Comparison of ENCODE assay signal across 29 mouse cellular contexts in the genomic region with DNA sequence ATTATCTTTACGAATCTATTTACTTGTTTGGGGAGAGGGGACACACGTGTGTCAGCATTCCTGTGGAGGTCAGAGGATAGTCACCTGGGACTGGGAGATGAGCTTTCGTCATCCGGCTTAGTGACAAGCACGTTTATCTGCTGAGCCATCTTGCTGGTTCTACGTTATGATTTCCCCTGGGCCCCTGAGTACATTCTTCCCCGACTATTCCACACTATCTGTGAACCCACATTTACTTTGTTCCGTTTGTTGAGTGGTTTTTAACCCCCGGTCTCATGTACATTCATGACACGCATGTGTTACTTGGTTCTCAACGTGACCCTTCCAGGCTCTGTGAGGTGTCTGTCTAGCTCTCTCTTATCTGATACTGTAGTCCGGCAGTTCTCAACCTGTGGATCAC. TPM values are rescaled to one million over a fixed set of nuclear protein-coding genes. Genes with fewer than 3 reads are reported as not detected.
DNase-seq lines count a peak whose midpoint lies in the region; ATAC-seq and TF ChIP-seq lines count a peak whose summit lies in the region.
"Had no signal": no experiment of that assay in that cellular context is flagged by ENCODE, and none has a peak within 500 bp of the region (broad histone marks: within the 10 kb centered on the region; RNA-seq: fewer than 3 reads in every experiment).

No protein-coding gene starts in this region.

- H3K36me3 ChIP-seq in intestine, postnatal 0 days (ENCODE audit: control insufficient read depth, insufficient read depth) = no peaks in the 10 kb centered on the region
- H3K36me3 ChIP-seq in intestine, embryonic 16.5 days (ENCODE audit: control insufficient read depth, insufficient read depth, low read length) = no peaks in the 10 kb centered on the region
- no peaks in the 10 kb centered on the region for H3K36me3 ChIP-seq in liver, embryonic 16.5 days (ENCODE audit: control insufficient read depth, insufficient read depth)
- H3K36me3 ChIP-seq: forebrain, embryonic 12.5 days; heart, embryonic 15.5 days; hindbrain, embryonic 13.5 days; kidney, embryonic 15.5 days had no signal

- no peak overlapping the region for H3K27ac ChIP-seq in intestine, postnatal 0 days (ENCODE audit: low read depth, low read length)
- no peak overlapping the region for H3K27ac ChIP-seq in intestine, embryonic 16.5 days (ENCODE audit: low read length)
- H3K27ac ChIP-seq in liver, embryonic 16.5 days (ENCODE audit: low read length) = no peak overlapping the region
- H3K27ac ChIP-seq: forebrain, embryonic 12.5 days; heart, embryonic 15.5 days; hindbrain, embryonic 13.5 days; kidney, embryonic 15.5 days had no signal

- 58% methylated on average over 12 of the region's 12 CpGs for WGBS in intestine, postnatal 0 days
- 73% methylated on average over 12 of the region's 12 CpGs for WGBS in intestine, embryonic 16.5 days
- 22% methylated on average over 12 of the region's 12 CpGs for WGBS in liver, embryonic 16.5 days (ENCODE audit: insufficient replicate concordance)

- H3K4me3 ChIP-seq in intestine, postnatal 0 days (ENCODE audit: low read depth, low read length) = no peak overlapping the region
- no peak overlapping the region for H3K4me3 ChIP-seq in intestine, embryonic 16.5 days (ENCODE audit: low read length)
- no peak overlapping the region for H3K4me3 ChIP-seq in liver, embryonic 16.5 days (ENCODE audit: low read depth, low read length)
- H3K4me3 ChIP-seq: erythroblast, embryonic 14.5 days; forebrain, embryonic 12.5 days; heart, embryonic 15.5 days; hindbrain, embryonic 13.5 days; kidney, embryonic 15.5 days had no signal

- no peak overlapping the region for H3K9ac ChIP-seq in intestine, postnatal 0 days (ENCODE audit: low read depth, low read length)
- H3K9ac ChIP-seq in intestine, embryonic 16.5 days (ENCODE audit: low read depth, low read length) = no peak overlapping the region
- H3K9ac ChIP-seq in liver, embryonic 16.5 days (ENCODE audit: low read depth, low read length) = no peak overlapping the region
- H3K9ac ChIP-seq: forebrain, embryonic 12.5 days; heart, embryonic 15.5 days; hindbrain, embryonic 13.5 days; kidney, embryonic 15.5 days; lung, embryonic 14.5 days had no signal

- H3K9me3 ChIP-seq in intestine, postnatal 0 days (ENCODE audit: control insufficient read depth) = no peaks in the 10 kb centered on the region
- H3K9me3 ChIP-seq in intestine, embryonic 16.5 days (ENCODE audit: control insufficient read depth, low read length) = no peaks in the 10 kb centered on the region
- H3K9me3 ChIP-seq in liver, embryonic 16.5 days (replicated peaks; ENCODE audit: control insufficient read depth, low read length) = no peaks in the 10 kb centered on the region
- H3K9me3 ChIP-seq: forebrain, embryonic 12.5 days; heart, embryonic 15.5 days; hindbrain, embryonic 13.5 days; kidney, embryonic 15.5 days had no signal

- H3K27me3 ChIP-seq in intestine, postnatal 0 days (replicated peaks; ENCODE audit: control insufficient read depth, insufficient read depth, low read length) = no peaks in the 10 kb centered on the region
- no peaks in the 10 kb centered on the region for H3K27me3 ChIP-seq in intestine, embryonic 16.5 days (replicated peaks; ENCODE audit: control insufficient read depth, insufficient read depth, low read length)
- no peaks in the 10 kb centered on the region for H3K27me3 ChIP-seq in liver, embryonic 16.5 days (ENCODE audit: control insufficient read depth, insufficient read depth, low read depth, low read length)
- H3K27me3 ChIP-seq: heart, embryonic 15.5 days; hindbrain, embryonic 13.5 days; kidney, embryonic 15.5 days had no signal

- TF ChIP-seq CTCF in intestine, postnatal 0 days (IDR thresholded peaks at IDR 0.05; ENCODE audit: low read depth) = no peak

- no peak for DNase-seq in right cerebral cortex, postnatal 25 days
- DNase-seq in kidney, postnatal 36 days = no peak
- DNase-seq in layer of hippocampus, adult 8-10 months (ENCODE audit: low spot score in 2 of 2) = no peak
- DNase-seq: adrenal gland, adult 8-10 months; cerebellum, adult 11 months; cerebellum, adult 9-10 months; gastrocnemius, postnatal 10 days; heart, postnatal 4 days; kidney, adult 18-20 months; kidney, postnatal 25 days; layer of hippocampus, postnatal 36 days; left cerebral cortex, postnatal 4 days; lung, embryonic 14.5 days; lung, postnatal 14 days; spleen, adult 18-20 months; thymus, adult 18-20 months; thymus, postnatal 25 days had no signal

- H3K4me1 ChIP-seq in intestine, postnatal 0 days (replicated peaks; ENCODE audit: control insufficient read depth, insufficient read depth, low read length) = no peaks in the 10 kb centered on the region
- H3K4me1 ChIP-seq in intestine, embryonic 16.5 days (ENCODE audit: control insufficient read depth, insufficient read depth, low read length) = no peaks in the 10 kb centered on the region
- H3K4me1 ChIP-seq in liver, embryonic 16.5 days (ENCODE audit: control insufficient read depth, low read depth, low read length) = no peaks in the 10 kb centered on the region; the same call in none of the 2 replicates
- H3K4me1 ChIP-seq: forebrain, embryonic 12.5 days; heart, embryonic 15.5 days; hindbrain, embryonic 13.5 days; kidney, embryonic 15.5 days had no signal

- peak; percentile 50 for ATAC-seq in intestine, postnatal 0 days
- ATAC-seq in intestine, embryonic 16.5 days = no peak
- ATAC-seq in common myeloid progenitor, adult 5-6 weeks (replicated peaks; ENCODE audit: low read depth, poor library complexity, severe bottlenecking) = 0 out of 2 replicates have a peak, but pooled peaks have one; percentile 25
- peak; percentile 32 for ATAC-seq in liver, embryonic 16.5 days (ENCODE audit: low read depth)
- ATAC-seq: CD4-positive, CD25-positive, alpha-beta regulatory T cell, adult 4 months; midbrain, embryonic 16.5 days had no signal

- no peak overlapping the region for H3K4me2 ChIP-seq in intestine, postnatal 0 days (replicated peaks; ENCODE audit: low read depth)
- no peak overlapping the region for H3K4me2 ChIP-seq in intestine, embryonic 16.5 days (ENCODE audit: low read depth, low read length)
- no peak overlapping the region for H3K4me2 ChIP-seq in liver, embryonic 16.5 days (ENCODE audit: low read depth, low read length)
- H3K4me2 ChIP-seq: forebrain, embryonic 12.5 days; heart, embryonic 15.5 days; hindbrain, embryonic 13.5 days; kidney, embryonic 15.5 days; lung, embryonic 14.5 days; midbrain, embryonic 11.5 days had no signal

RNA-seq across cellular contexts. Expression of gene Tnrc6a, which starts 6.9 kb away (rescaled TPM):
- polyA plus RNA-seq in intestine, postnatal 0 days (2015; fragmentation: Nextera tagmentation; extraction: Ambion mirVana) = 42.0 and 55.0 TPM in 2 replicates
- 33.9 and 39.0 TPM in 2 replicates for polyA plus RNA-seq in intestine, embryonic 16.5 days (2015; fragmentation: Nextera tagmentation; extraction: Ambion mirVana)
- total RNA-seq in common myeloid progenitor, adult 5-6 weeks (2017) = 29.6 and 62.6 TPM in 2 replicates
- 11.9 and 12.7 TPM in 2 replicates for polyA plus RNA-seq in liver, embryonic 16.5 days (2015; fragmentation: Nextera tagmentation; extraction: Ambion mirVana)
- 10 to 100 TPM; 58.1 to 64.8 (median 60.8) TPM for total RNA-seq in layer of hippocampus, adult 8-10 months (2022)
